Mouse (Mus musculus): ENCODE measurements at regions not wholly inside any gene's neighbourhood (a gene's known extent, or its start where the extent isn't known, plus 50 kb on each side); places are given as distances from the start of the nearest gene placed in this dataset.

- no peak for DNase-seq (ENCODE audit: low spot score in 2 of 2)
Observed at GRCm38 (mm10) chr5:54254005-54254404, 255.7 kb downstream of the Stim2 start.

- peak in 1 of 2 experiments; percentile 50 for DNase-seq (ENCODE audit: low spot score in 2 of 2)
Observed at GRCm38 (mm10) chr5:54258087-54258733, 259.9 kb downstream of the Stim2 start.

GRCm38 (mm10) chr5:54264867-54265434, 266.7 kb downstream of the Stim2 start:
- no peak for DNase-seq (ENCODE audit: low spot score in 2 of 2)

GRCm38 (mm10) chr5:54267905-54268590, 269.7 kb downstream of the Stim2 start:
- no peak for DNase-seq (ENCODE audit: low spot score in 2 of 2)

GRCm38 (mm10) chr5:54279357-54279756, 281.1 kb downstream of the Stim2 start:
- DNase-seq (ENCODE audit: low spot score in 2 of 2): peak in 1 of 2 experiments; percentile 3

- no peak for DNase-seq (ENCODE audit: low spot score in 2 of 2)
Observed at GRCm38 (mm10) chr5:54280670-54281069, 282.4 kb downstream of the Stim2 start.

GRCm38 (mm10) chr5:54281121-54281520, 282.8 kb downstream of the Stim2 start:
- DNase-seq (ENCODE audit: low spot score in 2 of 2): no peak

GRCm38 (mm10) chr5:54290372-54291080, 292.2 kb downstream of the Stim2 start:
- DNase-seq (ENCODE audit: low spot score in 2 of 2): no peak

GRCm38 (mm10) chr5:54291940-54292339, 293.6 kb downstream of the Stim2 start:
- DNase-seq (ENCODE audit: low spot score in 2 of 2): no peak

- DNase-seq (ENCODE audit: low spot score in 2 of 2): no peak
Observed at GRCm38 (mm10) chr5:54313660-54314279, 315.5 kb downstream of the Stim2 start.

- DNase-seq (ENCODE audit: low spot score in 2 of 2): no peak
Observed at GRCm38 (mm10) chr5:54330415-54330814, 332.1 kb downstream of the Stim2 start.

GRCm38 (mm10) chr5:54342976-54343375, 344.7 kb downstream of the Stim2 start:
- no peak for DNase-seq (ENCODE audit: low spot score in 2 of 2)

- DNase-seq (ENCODE audit: low spot score in 2 of 2): no peak
Observed at GRCm38 (mm10) chr5:54343432-54343831, 345.1 kb downstream of the Stim2 start.

GRCm38 (mm10) chr5:54348820-54349596, 350.7 kb downstream of the Stim2 start:
- no peak for DNase-seq (ENCODE audit: low spot score in 2 of 2)

- DNase-seq (ENCODE audit: low spot score in 2 of 2): no peak
Observed at GRCm38 (mm10) chr5:54349775-54350332, 351.6 kb downstream of the Stim2 start.

- DNase-seq (ENCODE audit: low spot score in 2 of 2): no peak
Observed at GRCm38 (mm10) chr5:54356105-54356504, 357.8 kb downstream of the Stim2 start.

- no peak for DNase-seq (ENCODE audit: low spot score in 2 of 2)
Observed at GRCm38 (mm10) chr5:54357501-54357900, 359.2 kb downstream of the Stim2 start.

GRCm38 (mm10) chr5:54358221-54358620, 359.9 kb downstream of the Stim2 start:
- DNase-seq (ENCODE audit: low spot score in 2 of 2): no peak
